Mouse (Mus musculus) cerebellum, postnatal 10 days (tissue): ENCODE data around the gene Gm4894.

Experiments used
- DNase-seq, 2 experiments: peaks; one replicate each; pipeline ENCODE4 v3.0.0; 2021; ENCODE audit warnings: mixed read lengths in 2 of 2

Gm4894 gene

DNA sequence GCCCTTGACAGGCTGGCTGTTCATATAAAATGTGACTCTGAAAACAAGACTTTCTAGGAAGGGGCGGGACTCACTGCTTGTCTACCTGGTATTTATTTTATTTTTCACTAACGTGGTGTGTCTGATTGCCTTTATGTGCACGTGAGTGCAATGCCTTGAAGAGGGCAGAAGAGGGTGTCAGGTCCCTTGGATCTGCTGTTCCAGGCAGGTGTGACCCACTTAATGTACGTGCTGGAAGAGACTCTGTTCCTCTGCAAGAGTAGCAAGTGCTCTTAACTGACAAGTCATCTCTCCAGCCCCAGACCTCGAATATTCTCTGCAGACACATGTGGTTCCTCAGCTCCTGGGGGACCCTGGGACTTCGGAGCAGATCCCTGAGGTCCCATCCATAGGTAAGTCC, at the start of gene Gm4894:
Gm4894 (plus strand) TSS at position 301 of the 400 bp plus-strand sequence.
- no peak for DNase-seq

DNA sequence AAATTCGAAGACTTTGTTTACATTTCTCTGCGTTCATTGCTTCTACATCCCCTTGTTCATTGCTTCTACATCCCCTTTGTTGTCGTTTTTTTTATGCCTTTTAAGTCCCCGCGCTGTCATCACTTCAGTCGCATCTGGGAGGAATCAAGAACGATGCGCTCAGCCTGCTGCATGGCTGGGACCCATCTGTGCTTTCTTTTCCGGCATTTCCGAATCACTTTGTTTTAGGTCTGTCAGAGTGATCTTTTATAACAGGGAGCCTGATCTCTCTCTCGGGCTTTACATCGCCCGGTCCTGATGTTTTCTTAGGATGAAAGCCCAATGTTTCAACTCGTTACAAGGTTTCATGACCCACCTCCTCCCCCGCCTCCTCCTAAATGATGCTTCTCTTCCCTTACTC, 44.0 kb upstream of the Gm4894 start:
- DNase-seq, result no peak

DNA sequence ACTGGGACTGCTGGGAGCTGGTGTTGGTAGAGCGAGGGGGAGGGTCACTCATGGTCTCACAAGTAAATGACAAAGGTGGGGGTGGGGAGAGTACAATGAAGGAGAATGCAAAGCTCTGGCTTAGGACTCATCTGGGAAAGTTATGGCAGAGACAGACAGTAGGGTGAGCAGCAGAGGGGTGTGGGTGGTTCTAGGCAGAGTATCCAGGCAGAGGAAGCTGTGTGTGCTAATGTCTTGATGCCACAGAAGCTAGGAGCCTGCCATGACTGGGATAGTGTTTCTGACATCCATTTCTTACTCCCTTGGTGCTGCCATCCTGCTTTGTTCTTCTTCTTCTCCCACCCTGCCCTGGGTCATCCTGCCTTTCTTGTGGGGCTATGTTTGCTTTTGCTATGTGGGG, 38.8 kb upstream of the Gm4894 start:
- DNase-seq, result no peak

DNA sequence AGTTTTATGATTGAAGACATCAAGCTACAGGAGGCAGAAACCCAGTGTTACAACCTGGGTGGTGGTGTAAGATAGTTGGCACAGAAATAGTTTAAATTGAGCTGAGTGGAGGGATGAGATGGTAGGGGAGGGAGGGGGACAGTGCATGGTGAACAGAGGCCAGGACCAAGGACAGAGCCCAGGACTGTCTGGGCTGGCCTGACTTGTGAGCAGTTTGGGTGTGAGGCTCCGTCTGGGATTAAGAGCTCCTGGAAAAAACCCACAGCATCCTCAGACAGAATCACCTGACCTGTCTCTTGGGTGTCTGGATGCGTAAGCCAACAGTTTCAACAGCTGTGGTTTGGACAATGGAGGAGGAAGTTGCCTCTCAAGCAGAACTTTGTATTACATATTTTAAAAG, 35.6 kb upstream of the Gm4894 start:
- DNase-seq, result no peak

DNA sequence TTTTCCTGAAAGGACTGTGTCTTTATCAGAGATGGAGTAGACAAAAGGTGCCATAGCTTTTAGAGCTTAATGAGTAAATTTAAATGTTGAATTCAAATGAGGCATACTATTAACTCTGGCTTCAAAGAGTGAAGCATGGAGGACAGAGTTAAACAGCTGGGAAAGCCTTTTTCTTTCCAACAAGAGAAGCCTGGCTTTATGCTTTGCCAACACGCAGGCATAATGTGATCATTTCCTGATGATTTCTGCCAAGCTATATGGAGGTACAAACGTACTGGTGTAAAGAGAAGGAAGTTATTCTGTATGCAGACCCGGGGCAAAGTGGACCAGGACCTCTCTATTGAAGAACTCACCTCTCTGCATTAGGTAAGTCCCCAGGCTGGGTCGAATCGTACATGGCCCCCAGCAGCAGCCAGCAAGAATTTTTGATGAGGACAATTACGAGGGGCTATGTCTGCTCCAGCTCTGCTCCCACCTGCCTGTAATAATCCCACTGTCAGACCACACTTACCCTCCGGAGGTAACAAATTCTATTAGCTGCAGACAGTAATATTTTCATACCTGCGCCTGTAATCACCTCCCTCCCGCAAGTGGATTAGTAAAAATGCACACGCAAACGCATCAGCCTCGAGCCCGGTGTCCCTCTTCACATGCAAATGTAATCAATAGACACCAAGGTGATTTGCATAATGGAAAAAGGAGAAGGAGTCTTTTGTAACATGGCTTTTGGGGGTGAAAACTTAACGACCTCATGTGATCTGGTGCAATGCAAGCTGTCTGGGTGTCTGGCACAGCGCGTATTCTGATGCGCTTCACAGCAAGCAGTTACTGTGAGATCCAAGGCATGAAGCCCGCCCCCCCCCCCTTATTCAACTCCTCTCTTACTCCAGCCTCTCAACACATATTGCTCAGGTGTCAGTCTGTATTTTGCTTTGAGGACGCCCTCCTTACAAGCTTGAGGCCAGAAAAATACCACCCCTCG, 32.4 kb upstream of the Gm4894 start:
- no peak for DNase-seq

DNA sequence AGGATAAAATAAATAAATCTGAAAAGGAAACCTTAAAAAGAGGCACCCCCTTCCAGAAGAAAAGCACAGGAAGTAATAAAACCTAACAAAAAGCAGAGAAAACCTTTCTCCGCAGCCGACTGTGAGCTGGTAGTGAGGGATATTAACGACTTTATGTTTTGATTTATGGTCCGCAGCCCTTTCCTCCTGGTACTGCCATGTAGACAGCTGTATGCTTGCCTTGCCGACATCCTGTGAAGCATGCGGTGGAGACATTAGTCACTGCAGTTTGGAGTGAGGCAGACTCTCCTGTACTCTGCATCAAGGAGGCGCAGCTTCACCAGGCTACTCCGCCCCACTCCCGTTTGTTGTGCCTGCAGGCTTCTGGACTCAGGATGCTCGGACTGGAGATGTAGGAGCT, 25.8 kb upstream of the Gm4894 start:
- DNase-seq, result no peak

DNA sequence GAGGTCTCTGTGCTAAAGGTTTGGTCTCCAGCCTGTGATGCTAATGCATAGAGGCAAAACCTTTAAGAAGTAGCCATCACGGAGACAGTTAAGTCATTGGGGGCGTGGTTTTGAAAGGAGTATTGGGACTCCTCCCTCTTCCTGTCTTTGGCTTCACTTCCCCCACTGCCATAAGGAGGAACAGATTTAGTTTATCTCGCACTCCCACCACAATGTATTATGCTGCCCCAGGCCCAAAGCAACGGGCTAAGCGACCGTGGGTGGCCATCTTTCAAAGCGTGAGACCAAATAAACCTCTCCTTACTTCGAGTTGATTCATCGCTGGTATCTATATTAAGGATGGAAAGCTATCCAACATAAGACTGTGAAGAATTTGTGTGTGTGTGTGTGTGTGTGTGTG, 22.9 kb upstream of the Gm4894 start:
- no peak for DNase-seq

DNA sequence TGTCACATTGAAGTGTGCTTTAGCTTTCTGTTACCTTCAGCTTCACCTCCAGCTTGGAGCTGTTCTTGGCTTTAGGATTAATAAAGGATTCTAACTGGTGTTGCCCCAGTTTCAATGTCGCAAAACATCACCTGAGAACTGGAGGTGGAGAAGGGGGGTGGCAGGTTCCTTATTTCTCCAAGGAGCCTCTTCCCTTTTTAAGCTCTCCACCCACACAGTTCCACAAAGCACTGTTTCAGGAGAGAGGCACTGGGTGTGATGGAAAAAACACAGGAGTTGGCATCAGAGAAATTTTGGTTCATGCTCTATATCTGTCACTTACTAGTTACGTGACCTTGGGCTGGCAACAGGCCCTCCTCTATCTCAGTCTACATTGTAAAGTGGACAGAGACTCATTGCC, 21.3 kb upstream of the Gm4894 start:
- DNase-seq, result no peak

DNA sequence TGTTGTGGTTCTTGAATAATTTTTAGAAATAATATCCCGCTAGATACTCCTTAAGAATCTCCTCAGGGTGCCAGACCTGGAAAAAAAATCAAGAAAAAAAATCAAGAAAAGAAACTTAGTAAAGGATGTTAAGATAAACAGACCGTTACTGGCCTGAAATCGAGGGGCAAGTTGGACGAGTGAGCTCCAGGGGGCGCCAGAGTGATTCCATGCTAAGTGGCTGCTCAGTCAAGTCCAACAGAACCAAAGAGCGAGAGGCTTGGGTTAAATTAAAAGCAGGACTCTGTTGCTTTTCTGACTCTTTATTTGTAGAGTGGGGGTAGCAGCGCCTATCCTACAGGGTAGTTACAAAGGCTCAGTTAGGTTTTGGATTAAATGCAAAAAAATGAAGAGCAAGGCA, 3.5 kb upstream of the Gm4894 start:
- DNase-seq, result peak; percentile 84 to 85

DNA sequence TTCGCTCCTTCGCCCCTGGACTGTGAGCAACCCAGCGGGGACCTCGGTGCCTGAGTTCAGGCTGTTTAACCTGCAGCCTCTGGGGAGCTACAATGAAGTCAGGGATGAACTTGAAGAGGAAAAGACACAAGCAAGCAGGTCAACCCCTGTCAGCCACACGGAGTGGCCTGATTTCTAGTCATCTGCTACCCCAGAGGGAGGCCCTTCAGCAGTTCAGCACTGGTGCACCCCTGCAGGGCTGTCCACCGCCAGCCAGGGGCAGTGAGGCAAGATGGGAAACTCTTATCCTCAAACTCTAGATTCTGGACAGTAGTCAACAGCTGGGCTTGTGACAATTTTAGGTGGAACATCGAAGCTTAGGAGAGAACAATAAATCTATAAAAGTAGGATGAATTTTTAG, 18.6 kb downstream of the Gm4894 start:
- DNase-seq, result peak in 1 of 2 experiments; percentile 13

DNA sequence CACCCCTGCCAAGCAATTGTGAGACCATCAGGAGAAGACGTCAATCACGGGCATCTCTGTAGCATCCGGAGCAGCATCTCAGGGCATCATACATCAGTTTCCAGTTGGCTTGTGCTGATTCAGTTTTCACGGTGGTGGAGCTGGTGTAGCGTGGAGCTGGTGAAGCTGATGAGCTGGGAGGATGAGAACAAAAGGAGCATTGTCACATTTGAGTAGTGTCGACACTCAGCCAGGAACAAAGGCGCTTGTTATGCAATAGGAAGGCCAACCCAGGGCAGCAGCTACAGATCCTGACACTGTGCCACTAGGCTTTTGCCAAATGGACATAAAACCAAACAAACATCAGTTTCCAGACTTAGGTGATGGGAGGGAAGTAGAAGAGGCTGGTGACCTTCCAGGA, 23.2 kb downstream of the Gm4894 start:
- DNase-seq, result peak; percentile 15

DNA sequence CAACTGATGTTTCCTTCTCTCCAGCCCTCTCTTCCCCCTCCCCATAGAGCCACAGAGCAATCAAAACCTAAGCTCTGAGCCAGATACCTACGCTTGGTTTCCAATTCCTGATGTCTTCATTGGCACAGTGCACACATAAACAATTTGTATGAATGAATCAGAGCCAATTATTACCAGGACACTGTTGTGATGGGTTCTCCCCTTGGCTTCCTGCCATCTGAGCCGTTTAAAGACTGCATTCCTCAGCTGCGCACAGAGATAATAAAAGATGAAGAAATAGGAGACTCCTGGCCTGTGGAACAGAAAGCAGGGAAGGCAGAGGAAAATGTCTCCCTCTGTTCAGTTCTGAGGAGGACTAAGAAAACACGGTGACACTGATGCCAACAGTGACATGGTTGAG, 25.6 kb downstream of the Gm4894 start:
- peak; percentile 77 for DNase-seq

DNA sequence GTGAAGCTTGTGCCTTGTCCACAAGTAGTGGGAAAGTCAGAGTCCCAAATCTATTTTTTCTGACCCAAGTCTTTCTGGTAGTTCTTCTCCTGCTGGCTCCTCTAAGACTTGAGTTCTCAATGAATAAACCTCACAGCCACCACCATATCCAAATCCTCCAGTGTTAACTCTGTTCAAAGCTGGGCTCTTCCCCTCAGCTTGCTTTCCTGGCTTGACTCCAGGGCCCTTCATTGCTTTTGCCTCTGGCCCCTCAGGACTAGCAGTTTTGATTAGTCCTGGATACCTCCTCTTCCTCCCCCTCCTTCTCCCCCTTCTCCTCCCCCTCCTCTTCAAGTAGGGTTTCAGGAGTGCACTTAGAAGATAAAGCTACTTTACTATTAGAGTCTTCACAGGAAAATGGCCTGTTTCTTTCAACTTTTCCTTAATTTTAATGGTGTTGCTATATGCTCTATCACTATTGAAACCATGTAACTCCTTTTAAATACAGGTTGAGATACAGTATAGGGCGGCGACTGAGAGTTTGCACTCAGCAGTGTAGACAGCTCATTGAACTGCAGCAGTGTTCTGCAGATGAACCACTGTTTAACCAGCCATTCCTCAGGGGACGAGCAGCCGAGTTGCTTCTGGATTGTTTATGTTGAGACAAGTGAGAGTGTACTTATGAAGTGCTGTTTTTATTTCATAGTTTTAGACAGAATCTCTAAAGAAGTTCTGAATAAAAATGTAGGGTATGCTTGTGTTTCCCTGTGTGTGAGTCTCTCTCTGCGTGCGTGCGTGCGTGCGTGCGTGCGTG, 26.4 kb downstream of the Gm4894 start:
- DNase-seq, result peak; percentile 21 to 34

DNA sequence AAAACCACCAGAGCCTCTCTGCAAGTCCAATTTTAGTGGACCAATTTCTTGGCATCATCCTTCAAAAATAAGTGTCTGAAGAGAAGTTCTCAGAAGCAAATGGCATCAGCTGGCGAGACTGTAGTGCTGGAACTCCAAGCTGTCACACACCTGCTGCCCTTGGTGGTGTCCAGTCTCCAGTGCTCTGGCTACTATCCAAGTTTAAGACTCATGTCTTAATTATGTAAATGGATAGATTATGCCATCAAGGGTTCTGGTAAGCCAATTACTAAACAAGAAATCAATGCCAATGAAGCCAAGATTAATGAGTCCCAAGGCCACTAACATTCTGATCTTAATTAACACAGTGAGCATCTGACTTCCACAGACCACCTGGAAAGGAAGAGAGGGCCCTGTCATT, 44.8 kb downstream of the Gm4894 start:
- peak; percentile 54 to 57 for DNase-seq

DNA sequence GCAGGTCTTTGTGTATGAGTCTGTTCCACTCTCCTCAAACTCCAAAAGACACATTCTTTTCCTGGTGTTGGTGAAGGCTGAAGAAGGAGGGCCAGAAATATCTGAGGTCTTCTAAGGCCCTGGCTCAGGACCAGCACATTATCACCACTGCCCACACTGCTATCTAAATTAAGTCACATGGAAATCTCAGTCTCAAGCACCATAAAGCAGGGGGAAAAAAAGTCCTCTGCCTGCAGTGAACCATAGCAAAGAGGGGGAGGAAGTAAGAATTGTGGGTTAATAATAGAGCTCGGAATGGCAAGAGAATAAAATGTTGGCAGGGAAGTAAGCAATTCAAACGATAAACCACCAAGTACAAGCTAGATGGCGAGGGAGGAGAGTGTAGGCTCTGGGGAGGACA, 57.2 kb downstream of the Gm4894 start:
- no peak for DNase-seq

DNA sequence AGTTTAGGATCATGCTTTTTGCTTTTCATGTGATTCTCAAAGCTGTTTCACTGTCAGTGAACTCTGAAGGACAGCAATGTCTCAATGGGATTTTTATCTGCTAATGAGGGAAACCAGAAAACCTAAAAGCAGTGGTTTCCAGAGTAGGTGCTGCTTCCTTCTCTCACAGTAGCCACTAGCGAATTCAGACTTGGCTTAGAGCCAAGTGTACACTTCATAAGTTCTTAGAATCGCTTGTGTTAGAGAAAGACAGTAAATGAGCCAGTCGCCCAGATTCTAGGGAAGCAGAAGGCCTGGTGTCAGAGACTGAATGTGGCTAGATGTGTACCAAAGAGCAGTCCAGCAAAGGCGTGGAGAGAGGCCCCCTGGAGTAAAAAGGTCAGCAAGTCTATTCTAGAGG, 60.5 kb downstream of the Gm4894 start:
- DNase-seq, result no peak

DNA sequence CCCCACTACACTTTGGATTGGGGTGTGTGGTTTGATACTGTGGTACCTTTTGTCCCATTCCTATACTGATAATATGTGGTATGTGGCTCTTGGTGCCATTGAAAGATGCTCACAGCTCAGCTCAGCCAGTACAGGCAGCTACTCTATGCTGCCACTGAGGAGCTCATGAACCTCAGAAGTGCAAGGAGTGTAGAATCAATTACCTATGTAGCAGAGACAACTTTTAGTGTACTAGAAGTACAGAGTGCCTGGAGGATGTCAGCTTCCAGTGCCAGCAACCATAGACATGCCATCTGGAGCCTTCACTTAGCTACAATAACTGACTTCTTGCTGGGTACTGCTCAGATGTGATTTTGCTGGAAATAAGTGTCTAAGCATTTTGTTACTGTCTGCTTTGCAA, 68.3 kb downstream of the Gm4894 start:
- no peak for DNase-seq
